Mouse (Mus musculus) CH12.LX (cell line): ENCODE results near the gene Cysrt1. TPM values are rescaled to one million over a fixed set of nuclear protein-coding genes. Genes with fewer than 3 reads are reported as not detected.

ENCODE experiments used
- DNase-seq: peaks from one replicate; pipeline ENCODE4 v3.0.0-alpha.2; 2013; ENCODE audit errors: extremely low read depth
- H3K27ac ChIP-seq: 2 replicates; pipeline ENCODE4 v1.5.1; 2012; ENCODE audit warnings: low read depth, mild to moderate bottlenecking, control low read depth, moderate library complexity; ENCODE audit not compliant: insufficient read depth
- H3K27me3 ChIP-seq: replicated peaks from 2 replicates; pipeline ENCODE3; 2012; ENCODE audit warnings: inconsistent platforms
- H3K36me3 ChIP-seq, 2 experiments: replicated peaks in 1 of 2; 2 replicates each; pipeline versions ENCODE3 to v1.6.1; 2012; ENCODE audit warnings: inconsistent platforms in 1 of 2, low read length in 1 of 2, mild to moderate bottlenecking in 1 of 2, mixed read lengths in 1 of 2, moderate library complexity in 1 of 2; ENCODE audit not compliant: control insufficient read depth in 1 of 2, insufficient read depth in 1 of 2
- H3K4me1 ChIP-seq, 2 experiments: 2 replicates each; pipeline ENCODE4 v1.6.1; 2012; ENCODE audit warnings: inconsistent platforms in 1 of 2, moderate library complexity in 1 of 2; ENCODE audit not compliant: insufficient read depth in 2 of 2, control insufficient read depth in 1 of 2
- H3K4me2 ChIP-seq: 2 replicates; pipeline ENCODE4 v1.6.1; 2012; ENCODE audit warnings: low read depth, mild to moderate bottlenecking, control low read depth; ENCODE audit not compliant: poor library complexity, insufficient read depth, severe bottlenecking
- H3K4me3 ChIP-seq, 3 experiments: fragments of 150-350 bp in 1 of 3; sonication (generic) in 1 of 3; replicated peaks in 1 of 3; 2 replicates each; pipeline versions ENCODE3 to v1.5.1; 2011 to 2012; ENCODE audit warnings: low read depth in 2 of 3, low read length in 2 of 3, mild to moderate bottlenecking in 2 of 3, moderate library complexity in 2 of 3, control low read depth in 1 of 3, improper control_type of control experiment in 1 of 3, inconsistent platforms in 1 of 3, mixed read lengths in 1 of 3; ENCODE audit not compliant: poor library complexity in 1 of 3
- H3K79me2 ChIP-seq: replicated peaks from 2 replicates; pipeline ENCODE4 v1.6.1; 2012; ENCODE audit warnings: mild to moderate bottlenecking, moderate library complexity; ENCODE audit not compliant: control insufficient read depth, poor library complexity, insufficient read depth, severe bottlenecking; ENCODE audit errors: extremely low read depth
- H3K9ac ChIP-seq: 2 replicates; pipeline ENCODE4 v1.6.1; 2012; ENCODE audit warnings: low read depth, mild to moderate bottlenecking, control low read depth, moderate library complexity; ENCODE audit not compliant: insufficient read depth
- H3K9me3 ChIP-seq: replicated peaks from 2 replicates; pipeline ENCODE3; 2012; ENCODE audit warnings: low read length, inconsistent platforms, mixed read lengths
- BHLHE40 ChIP-seq: IDR thresholded peaks from 2 replicates; pipeline ENCODE4 v1.6.1; 2011; ENCODE audit warnings: mild to moderate bottlenecking, low read depth, low read length, improper control_type of control experiment
- CHD1 ChIP-seq: IDR thresholded peaks from 2 replicates; pipeline ENCODE4 v1.6.1; 2012; ENCODE audit warnings: low read depth, low read length, improper control_type of control experiment, inconsistent platforms
- CHD2 ChIP-seq: IDR thresholded peaks from 2 replicates; pipeline ENCODE4 v1.6.1; 2011; ENCODE audit warnings: low read length, improper control_type of control experiment
- E2F4 ChIP-seq: IDR thresholded peaks from 2 replicates; pipeline ENCODE4 v1.6.1; 2011; ENCODE audit warnings: low read depth, low read length, improper control_type of control experiment; ENCODE audit not compliant: insufficient replicate concordance
- ELF1 ChIP-seq: IDR thresholded peaks from 2 replicates; pipeline ENCODE4 v1.6.1; 2014; ENCODE audit warnings: low read depth, mild to moderate bottlenecking, inconsistent platforms, low read length, improper control_type of control experiment
- EP300 ChIP-seq: IDR thresholded peaks from 2 replicates; pipeline ENCODE4 v1.6.1; 2011; ENCODE audit warnings: low read length, improper control_type of control experiment
- ETS1 ChIP-seq: conservative IDR thresholded peaks from 2 replicates; pipeline ENCODE4 v1.6.1; 2012; ENCODE audit warnings: low read depth, mild to moderate bottlenecking, inconsistent platforms, low read length, improper control_type of control experiment, moderate library complexity
- IRF4 ChIP-seq: IDR thresholded peaks from 2 replicates; pipeline ENCODE4 v1.6.1; 2014; ENCODE audit warnings: low read depth, mild to moderate bottlenecking, inconsistent platforms, low read length, improper control_type of control experiment
- JUN ChIP-seq: IDR thresholded peaks from 2 replicates; pipeline ENCODE4 v1.6.1; 2011; ENCODE audit warnings: low read depth, mild to moderate bottlenecking, low read length, improper control_type of control experiment, moderate library complexity; ENCODE audit not compliant: insufficient read depth
- JUND ChIP-seq: conservative IDR thresholded peaks from 2 replicates; pipeline ENCODE4 v1.6.1; 2011; ENCODE audit warnings: low read depth, low read length, improper control_type of control experiment
- MAX ChIP-seq: IDR thresholded peaks from 2 replicates; pipeline ENCODE4 v1.6.1; 2011; ENCODE audit warnings: low read length, improper control_type of control experiment
- MAZ ChIP-seq: IDR thresholded peaks from 2 replicates; pipeline ENCODE4 v1.6.1; 2012; ENCODE audit warnings: low read depth, mild to moderate bottlenecking, inconsistent platforms, low read length, improper control_type of control experiment, moderate library complexity
- MEF2A ChIP-seq: IDR thresholded peaks from 2 replicates; pipeline ENCODE4 v1.6.1; 2014; ENCODE audit warnings: low read depth, mild to moderate bottlenecking, inconsistent platforms, low read length, improper control_type of control experiment, borderline replicate concordance
- MXI1 ChIP-seq: IDR thresholded peaks from 2 replicates; pipeline ENCODE4 v1.6.1; 2011; ENCODE audit warnings: mild to moderate bottlenecking, low read depth, low read length, improper control_type of control experiment
- MYC ChIP-seq: IDR thresholded peaks from 2 replicates; pipeline ENCODE4 v1.6.1; 2011; ENCODE audit warnings: low read depth, mild to moderate bottlenecking, improper control_type of control experiment, low read length
- NRF1 ChIP-seq: IDR thresholded peaks from 2 replicates; pipeline ENCODE4 v1.6.1; 2014; ENCODE audit warnings: low read depth, mild to moderate bottlenecking, inconsistent platforms, low read length, improper control_type of control experiment, moderate library complexity
- PAX5 ChIP-seq: IDR thresholded peaks from 2 replicates; pipeline ENCODE4 v1.6.1; 2012; ENCODE audit warnings: low read length, inconsistent platforms, mixed read lengths
- POLR2A ChIP-seq: IDR thresholded peaks from 2 replicates; pipeline ENCODE4 v1.6.1; 2011; ENCODE audit warnings: low read depth, mild to moderate bottlenecking, improper control_type of control experiment, low read length
- POLR2AphosphoS2 ChIP-seq: IDR thresholded peaks from 2 replicates; pipeline ENCODE4 v1.6.1; 2011; ENCODE audit warnings: low read depth, low read length, improper control_type of control experiment
- RCOR1 ChIP-seq: conservative IDR thresholded peaks from 2 replicates; pipeline ENCODE4 v1.6.1; 2012; ENCODE audit warnings: low read depth, mild to moderate bottlenecking, inconsistent platforms, low read length, improper control_type of control experiment
- SIN3A ChIP-seq: IDR thresholded peaks from 2 replicates; pipeline ENCODE4 v1.6.1; 2012; ENCODE audit warnings: low read length, improper control_type of control experiment, inconsistent platforms
- SMC3 ChIP-seq: IDR thresholded peaks from 2 replicates; pipeline ENCODE4 v1.6.1; 2011; ENCODE audit warnings: low read depth, low read length, improper control_type of control experiment
- TBP ChIP-seq: conservative IDR thresholded peaks from 2 replicates; pipeline ENCODE4 v1.6.1; 2011; ENCODE audit warnings: low read depth, low read length, improper control_type of control experiment
- TCF12 ChIP-seq: IDR thresholded peaks from 2 replicates; pipeline ENCODE4 v1.6.1; 2014; ENCODE audit warnings: low read depth, mild to moderate bottlenecking, inconsistent platforms, low read length, improper control_type of control experiment
- UBTF ChIP-seq: IDR thresholded peaks from 2 replicates; pipeline ENCODE4 v1.6.1; 2012; ENCODE audit warnings: low read depth, mild to moderate bottlenecking, inconsistent platforms, low read length, improper control_type of control experiment, moderate library complexity
- ZKSCAN1 ChIP-seq: IDR thresholded peaks from 2 replicates; pipeline ENCODE4 v1.6.1; 2012; ENCODE audit warnings: low read depth, inconsistent platforms, low read length, improper control_type of control experiment, borderline replicate concordance
- ZNF384 ChIP-seq: IDR thresholded peaks from 2 replicates; pipeline ENCODE4 v1.6.1; 2012; ENCODE audit warnings: low read depth, low read length, improper control_type of control experiment, inconsistent platforms
- dilution Hi-C: fragments of 300-500 bp; cut with MboI; formaldehyde crosslinking; loops from 2 replicates; pipeline ENCODE4 v1.14.3; 2020; ENCODE audit warnings: low sequenced_read_pairs; ENCODE audit not compliant: extremely low pct_unique_long_range_greater_than_20kb, extremely low pct_ligation_motif_present
- in situ Hi-C: fragments of 300-500 bp; cut with MboI; formaldehyde crosslinking; loops from 3 replicates; pipeline ENCODE4 v1.14.3; 2019; ENCODE audit warnings: low sequenced_read_pairs, low pct_ligation_motif_present, low pct_unique_long_range_greater_than_20kb, mixed read lengths
- polyA plus RNA-seq: library from polyadenylated mRNA; unstranded; fragments of >175 nt; gene quantifications from 2 replicates; pipeline ENCODE4 v1.2.1, GENCODE M21; 2012; ENCODE audit warnings: low read depth; ENCODE audit not compliant: insufficient read length
- total RNA-seq, 2 experiments: library from RNA; depleted of rRNA; stranded (reverse); fragments of 300-350 nt in 1 of 2; fragments of >200 nt in 1 of 2; gene quantifications; 2 replicates each; pipeline ENCODE4 v1.2.3; 2012 to 2014

The Cysrt1 gene
- total and polyA plus RNA-seq, 3 experiments = not detected

DNA sequence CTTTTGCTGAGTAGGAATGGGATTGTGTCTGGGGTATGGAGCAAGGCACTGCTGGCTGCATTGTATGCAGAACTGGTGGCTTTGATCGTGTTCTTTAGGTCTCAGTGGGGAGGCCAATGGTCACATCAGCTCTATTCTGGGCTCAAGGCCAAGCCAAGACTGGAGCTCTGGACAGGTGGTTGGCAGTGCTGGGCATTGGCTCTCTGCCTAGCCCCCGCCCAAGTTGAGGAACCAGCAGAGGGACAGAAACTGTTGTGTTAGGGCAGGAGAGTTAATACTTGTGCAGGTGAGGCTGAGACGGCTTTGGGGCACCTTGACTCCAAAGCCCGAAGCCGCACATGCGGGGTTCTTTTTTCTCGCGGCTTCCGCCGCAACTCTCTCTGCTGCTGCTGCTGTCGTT lies 47.4 kb upstream of the Cysrt1 start, which contains the start of gene Lrrc26:
Gene Lrrc26 (plus strand): TSS at position 265 of the 400 bp plus-strand sequence.
- H3K27ac ChIP-seq = no peak within 1 kb of the TSS
- DNase-seq = no peak
- H3K4me3 ChIP-seq = no peak within 1 kb of the TSS
- TF ChIP-seq PAX5 = no peak
- TF ChIP-seq MAX = no peak
- no peak for TF ChIP-seq SIN3A
- TF ChIP-seq MEF2A = no peak
- no peak for TF ChIP-seq BHLHE40
- TF ChIP-seq TCF12 = no peak
- no peak for TF ChIP-seq RCOR1
- TF ChIP-seq POLR2AphosphoS2 = no peak
- TF ChIP-seq ELF1 = no peak
- no peak for TF ChIP-seq TBP
- no peak for TF ChIP-seq ZKSCAN1
- TF ChIP-seq NRF1 = no peak
- TF ChIP-seq ZNF384 = no peak
- no peak for TF ChIP-seq MAZ
- TF ChIP-seq EP300 = no peak
- no peak for TF ChIP-seq E2F4
- no peak for TF ChIP-seq JUN
- TF ChIP-seq CHD1 = no peak
- TF ChIP-seq MYC = no peak
- TF ChIP-seq SMC3 = no peak
- TF ChIP-seq, all 38 proteins: peak for 0
- dilution Hi-C loops = no loop called here
- H3K79me2 ChIP-seq = no peaks in the 10 kb centered on the region
- peaks cover 40% of the 10 kb centered on the region for H3K27me3 ChIP-seq
- no peak within 1 kb of the TSS for H3K4me2 ChIP-seq
- H3K9me3 ChIP-seq = no peaks in the 10 kb centered on the region
- peaks cover 16 to 26% of the 10 kb centered on the region in 2 experiments for H3K36me3 ChIP-seq
- peaks cover 2 to 4% of the 10 kb centered on the region in 2 experiments; a peak in 3 of 4 replicates for H3K4me1 ChIP-seq
- no peak within 1 kb of the TSS for H3K9ac ChIP-seq
- in situ Hi-C loops = no loop called here

DNA sequence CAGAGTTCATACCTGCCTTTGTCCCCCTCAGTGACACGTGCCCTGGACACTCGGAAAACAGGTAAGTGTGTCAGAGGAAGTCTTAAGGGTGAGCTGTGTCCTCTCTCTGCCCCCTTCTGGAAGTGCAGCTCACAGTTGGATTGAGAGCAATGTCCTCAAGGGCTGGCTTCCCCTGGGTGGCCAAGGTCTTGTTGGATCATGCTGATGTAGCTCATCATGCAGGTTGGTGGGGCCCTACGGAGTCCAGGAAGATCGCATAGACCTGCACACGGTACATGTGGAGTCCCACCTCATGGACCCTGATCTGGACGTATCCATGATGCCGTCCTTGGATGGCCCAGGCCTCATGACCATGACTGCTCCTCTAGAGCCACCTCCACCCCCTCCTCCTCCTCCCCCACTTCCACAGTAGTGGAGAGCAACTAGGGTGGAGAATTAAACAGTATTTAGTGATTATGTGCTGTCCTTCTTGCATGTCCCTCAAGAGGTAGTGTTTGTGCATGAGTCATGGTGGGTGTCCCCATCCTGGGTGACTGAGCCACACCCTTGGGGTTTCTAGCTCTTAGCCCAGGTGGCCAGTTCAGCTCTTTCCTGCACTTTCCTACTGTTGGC lies 46.6 kb upstream of the Cysrt1 start:
- TF ChIP-seq ETS1 (no peak), POLR2AphosphoS2 (no peak), MXI1 (no peak), CHD2 (no peak), JUND (no peak), SMC3 (no peak), TCF12 (no peak), IRF4 (no peak), BHLHE40 (no peak), MAZ (no peak), UBTF (no peak), POLR2A (no peak), MAX (no peak), ZKSCAN1 (no peak), RCOR1 (no peak), EP300 (no peak), NRF1 (no peak), MEF2A (no peak)
- Histone ChIP-seq H3K4me1 (peaks cover 2 to 4% of the 10 kb centered on the region in 2 experiments; a peak in 3 of 4 replicates), H3K36me3 (peaks cover 22 to 34% of the 10 kb centered on the region in 2 experiments), H3K4me2 (no peak overlapping the region), H3K79me2 (no peaks in the 10 kb centered on the region), H3K27me3 (peaks cover 31% of the 10 kb centered on the region), H3K27ac (no peak overlapping the region), H3K9ac (no peak overlapping the region), H3K9me3 (no peaks in the 10 kb centered on the region), H3K4me3 (no peak overlapping the region)
- in situ Hi-C loops = no loop called here
- dilution Hi-C loops = no loop called here
- no peak for DNase-seq
